Mouse (Mus musculus): ENCODE measurements at regions not wholly inside any gene's neighbourhood (a gene's known extent, or its start where the extent isn't known, plus 50 kb on each side); places are given as distances from the start of the nearest gene placed in this dataset.

GRCm38 (mm10) chr6:143287322-143287721, 120.3 kb downstream of the Etnk1 start:
- no peak overlapping the region for H3K27ac ChIP-seq
- ATAC-seq (replicated peaks): no peak
- H3K36me3 ChIP-seq (replicated peaks): no peaks in the 10 kb centered on the region
- H3K4me2 ChIP-seq: no peak overlapping the region
- H3K4me1 ChIP-seq: 0 out of 2 replicates have a peak, but pooled peaks cover 2% of the 10 kb centered on the region
- WGBS: 43% methylated on average over 15 of the region's 15 CpGs
- no peak overlapping the region for H3K9ac ChIP-seq
- no peaks in the 10 kb centered on the region for H3K9me3 ChIP-seq
- no peak overlapping the region for H3K4me3 ChIP-seq
- H3K27me3 ChIP-seq (replicated peaks): no peaks in the 10 kb centered on the region

- H3K4me2 ChIP-seq: no peak overlapping the region
- H3K36me3 ChIP-seq (replicated peaks): no peaks in the 10 kb centered on the region
- no peak overlapping the region for H3K9ac ChIP-seq
- WGBS: 84% methylated on average over 19 of the region's 19 CpGs
- no peaks in the 10 kb centered on the region for H3K27me3 ChIP-seq (replicated peaks)
- ATAC-seq (replicated peaks): no peak
- H3K4me3 ChIP-seq: no peak overlapping the region
- no peak overlapping the region for H3K27ac ChIP-seq
- H3K4me1 ChIP-seq: 0 out of 2 replicates have a peak, but pooled peaks cover 2% of the 10 kb centered on the region
- no peaks in the 10 kb centered on the region for H3K9me3 ChIP-seq
These were observed 121.6 kb downstream of the Etnk1 start for GRCm38 (mm10) chr6:143288491-143289130.

- H3K9ac ChIP-seq: no peak overlapping the region
- WGBS: 92% methylated on average over 3 of the region's 3 CpGs
- no peak overlapping the region for H3K4me2 ChIP-seq
- no peaks in the 10 kb centered on the region for H3K36me3 ChIP-seq (replicated peaks)
- no peaks in the 10 kb centered on the region for H3K4me1 ChIP-seq
- H3K9me3 ChIP-seq: no peaks in the 10 kb centered on the region
- H3K4me3 ChIP-seq: no peak overlapping the region
- H3K27ac ChIP-seq: no peak overlapping the region
- H3K27me3 ChIP-seq (replicated peaks): no peaks in the 10 kb centered on the region
- no peak for ATAC-seq (replicated peaks)
These were observed 126.6 kb downstream of the Etnk1 start for GRCm38 (mm10) chr6:143293648-143294047.

GRCm38 (mm10) chr6:143298391-143298790, 131.4 kb downstream of the Etnk1 start:
- Histone ChIP-seq H3K9me3 (no peaks in the 10 kb centered on the region), H3K4me3 (no peak overlapping the region), H3K4me1 (no peaks in the 10 kb centered on the region), H3K4me2 (no peak overlapping the region), H3K9ac (no peak overlapping the region), H3K27ac (no peak overlapping the region), H3K36me3 (replicated peaks) (no peaks in the 10 kb centered on the region), H3K27me3 (replicated peaks) (no peaks in the 10 kb centered on the region)
- WGBS: 89% methylated on average over 5 of the region's 5 CpGs
- ATAC-seq (replicated peaks): no peak

- Histone ChIP-seq H3K27me3 (replicated peaks) (no peaks in the 10 kb centered on the region), H3K9me3 (no peaks in the 10 kb centered on the region), H3K4me2 (no peak overlapping the region), H3K4me3 (no peak overlapping the region), H3K4me1 (no peaks in the 10 kb centered on the region), H3K27ac (no peak overlapping the region), H3K36me3 (replicated peaks) (no peaks in the 10 kb centered on the region), H3K9ac (no peak overlapping the region)
- 94% methylated on average over 10 of the region's 10 CpGs for WGBS
- no peak for ATAC-seq (replicated peaks)
These were observed 134.4 kb downstream of the Etnk1 start for GRCm38 (mm10) chr6:143301414-143301813.

GRCm38 (mm10) chr6:143307327-143307726, 140.3 kb downstream of the Etnk1 start:
- H3K27me3 ChIP-seq (replicated peaks): no peaks in the 10 kb centered on the region
- no peaks in the 10 kb centered on the region for H3K4me1 ChIP-seq
- no peak overlapping the region for H3K9ac ChIP-seq
- no peaks in the 10 kb centered on the region for H3K9me3 ChIP-seq
- ATAC-seq (replicated peaks): no peak
- H3K4me3 ChIP-seq: no peak overlapping the region
- no peak overlapping the region for H3K27ac ChIP-seq
- H3K4me2 ChIP-seq: no peak overlapping the region
- H3K36me3 ChIP-seq (replicated peaks): no peaks in the 10 kb centered on the region
- 78% methylated on average over 6 of the region's 6 CpGs for WGBS

GRCm38 (mm10) chr6:143315859-143316258, 148.8 kb downstream of the Etnk1 start:
- WGBS: 82% methylated on average over 9 of the region's 9 CpGs

GRCm38 (mm10) chr6:143320426-143320825, 153.4 kb downstream of the Etnk1 start:
- no peak overlapping the region for H3K9ac ChIP-seq
- WGBS: 36% methylated on average over 7 of the region's 7 CpGs
- no peak for ATAC-seq (replicated peaks)
- H3K27ac ChIP-seq: no peak overlapping the region
- H3K36me3 ChIP-seq (replicated peaks): no peaks in the 10 kb centered on the region
- no peaks in the 10 kb centered on the region for H3K9me3 ChIP-seq
- H3K4me1 ChIP-seq: peaks cover 11% of the 10 kb centered on the region
- H3K27me3 ChIP-seq (replicated peaks): no peaks in the 10 kb centered on the region
- H3K4me2 ChIP-seq: no peak overlapping the region
- H3K4me3 ChIP-seq: no peak overlapping the region

More at GRCm38 (mm10) chr6:143315859-143316258, 148.8 kb downstream of the Etnk1 start:
- ATAC-seq (replicated peaks): no peak
- Histone ChIP-seq H3K4me2 (no peak overlapping the region), H3K9me3 (no peaks in the 10 kb centered on the region), H3K4me3 (no peak overlapping the region), H3K27ac (no peak overlapping the region), H3K36me3 (replicated peaks) (no peaks in the 10 kb centered on the region), H3K27me3 (replicated peaks) (no peaks in the 10 kb centered on the region), H3K4me1 (0 out of 2 replicates have a peak, but pooled peaks cover 2% of the 10 kb centered on the region), H3K9ac (no peak overlapping the region)

GRCm38 (mm10) chr6:143324636-143325035, 157.6 kb downstream of the Etnk1 start:
- no peak overlapping the region for H3K9ac ChIP-seq
- H3K36me3 ChIP-seq (replicated peaks): no peaks in the 10 kb centered on the region
- peak; percentile 58 for ATAC-seq (replicated peaks)
- peaks cover 11% of the 10 kb centered on the region for H3K4me1 ChIP-seq
- no peaks in the 10 kb centered on the region for H3K27me3 ChIP-seq (replicated peaks)
- no peaks in the 10 kb centered on the region for H3K9me3 ChIP-seq
- no peak overlapping the region for H3K4me2 ChIP-seq
- H3K4me3 ChIP-seq: no peak overlapping the region
- no peak overlapping the region for H3K27ac ChIP-seq
- 9% methylated on average over 8 of the region's 8 CpGs for WGBS

GRCm38 (mm10) chr6:143326956-143327722, 160.1 kb downstream of the Etnk1 start:
- ATAC-seq (replicated peaks): no peak
- Histone ChIP-seq H3K4me3 (no peak overlapping the region), H3K4me1 (peaks cover 5% of the 10 kb centered on the region), H3K9ac (no peak overlapping the region), H3K9me3 (no peaks in the 10 kb centered on the region), H3K4me2 (no peak overlapping the region), H3K27ac (no peak overlapping the region), H3K27me3 (replicated peaks) (no peaks in the 10 kb centered on the region), H3K36me3 (replicated peaks) (no peaks in the 10 kb centered on the region)
- 86% methylated on average over 22 of the region's 22 CpGs for WGBS

- no peaks in the 10 kb centered on the region for H3K36me3 ChIP-seq (replicated peaks)
- no peaks in the 10 kb centered on the region for H3K27me3 ChIP-seq (replicated peaks)
- ATAC-seq (replicated peaks): no peak
- H3K4me1 ChIP-seq: peaks cover 5% of the 10 kb centered on the region
- 87% methylated on average over 8 of the region's 8 CpGs for WGBS
- H3K27ac ChIP-seq: no peak overlapping the region
- no peaks in the 10 kb centered on the region for H3K9me3 ChIP-seq
- no peak overlapping the region for H3K4me2 ChIP-seq
- no peak overlapping the region for H3K9ac ChIP-seq
- no peak overlapping the region for H3K4me3 ChIP-seq
These were observed 160.8 kb downstream of the Etnk1 start for GRCm38 (mm10) chr6:143327788-143328187.

GRCm38 (mm10) chr6:143328202-143328601, 161.2 kb downstream of the Etnk1 start:
- Histone ChIP-seq H3K27ac (no peak overlapping the region), H3K4me3 (no peak overlapping the region), H3K4me1 (peaks cover 5% of the 10 kb centered on the region), H3K36me3 (replicated peaks) (no peaks in the 10 kb centered on the region), H3K4me2 (no peak overlapping the region), H3K9me3 (no peaks in the 10 kb centered on the region), H3K9ac (no peak overlapping the region), H3K27me3 (replicated peaks) (no peaks in the 10 kb centered on the region)
- 89% methylated on average over 9 of the region's 9 CpGs for whole genome bisulfite sequencing
- no peak for ATAC-seq (replicated peaks)

- Histone ChIP-seq H3K27me3 (replicated peaks) (no peaks in the 10 kb centered on the region), H3K36me3 (replicated peaks) (no peaks in the 10 kb centered on the region), H3K27ac (no peak overlapping the region), H3K9me3 (no peaks in the 10 kb centered on the region), H3K4me2 (no peak overlapping the region), H3K9ac (no peak overlapping the region), H3K4me1 (peaks cover 5% of the 10 kb centered on the region), H3K4me3 (no peak overlapping the region)
- 79% methylated on average over 5 of the region's 5 CpGs for WGBS
- ATAC-seq (replicated peaks): no peak
These were observed 162.1 kb downstream of the Etnk1 start for GRCm38 (mm10) chr6:143329096-143329495.

Measured in midbrain, embryonic 15.5 days (tissue).